Mouse (Mus musculus): ENCODE measurements at regions not wholly inside any gene's neighbourhood (a gene's known extent, or its start where the extent isn't known, plus 50 kb on each side); places are given as distances from the start of the nearest gene placed in this dataset.

GRCm38 (mm10) chr5:148662281-148662741 is 109.7 kb upstream of the Ubl3 start:
- TF ChIP-seq POLR2A (IDR thresholded peaks at IDR 0.05; ENCODE audit: extremely low read depth, insufficient read depth, low read length): no peak
- TF ChIP-seq CTCF (IDR thresholded peaks at IDR 0.05; ENCODE audit: extremely low read depth, insufficient read depth, low read length): no peak
